ENCODE assay signal across 8 mouse cellular contexts in the genomic region with DNA sequence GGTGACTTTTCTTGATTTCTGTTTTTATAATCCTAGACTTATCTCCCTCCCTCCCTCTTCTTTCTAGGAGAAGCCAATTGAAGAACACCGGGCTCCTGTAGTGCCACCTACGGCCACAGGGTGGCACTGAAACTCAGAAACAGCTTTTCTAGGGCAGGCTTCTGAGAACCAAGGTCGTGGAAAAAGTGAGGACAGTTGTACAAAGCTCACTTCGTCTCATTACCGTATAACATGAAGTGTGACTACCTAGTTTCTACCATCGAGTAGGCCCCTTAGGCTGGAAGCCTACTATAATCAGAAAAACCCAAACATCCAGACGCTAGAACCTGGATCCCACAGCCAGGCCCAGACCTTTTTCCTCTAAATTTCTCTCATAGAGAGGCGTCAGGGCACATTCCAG. TPM values are rescaled to one million over a fixed set of nuclear protein-coding genes. Genes with fewer than 3 reads are reported as not detected.
A peak's percentile ranks its signal among the peaks of the same experiment; 100 is the strongest.
DNase-seq lines count a peak whose midpoint lies in the region.

No protein-coding gene starts in this region.

- WGBS in midbrain, embryonic 10.5 days: 10% methylated on average over 8 of the region's 8 CpGs

- H3K4me3 ChIP-seq in midbrain, embryonic 10.5 days: peak overlapping the region; percentile 59

- intact Hi-C loops in left cerebral cortex, postnatal 25 days (cut with DNase I): loop anchor here (1.0 to 2.0 kb wide), 2 partner anchors 28 to 55 kb away; partner anchors contain the start of genes 9130213A22Rik and Per1

- no peaks in the 10 kb centered on the region for H3K9me3 ChIP-seq in midbrain, embryonic 10.5 days (replicated peaks)

- no peaks in the 10 kb centered on the region for H3K36me3 ChIP-seq in midbrain, embryonic 10.5 days

- peak; percentile 73 for DNase-seq in WW6 (ENCODE audit: low read depth, low spot score)
- DNase-seq in cerebellum, postnatal 25 days: peak; percentile 94 to 96
- peak; percentile 84 for DNase-seq in gastrocnemius, postnatal 10 days
- DNase-seq in induced T-regulatory cell, adult 2 months (ENCODE audit: low read depth): peak; percentile 93
- DNase-seq in left cerebral cortex, postnatal 25 days (ENCODE audit: low spot score in 2 of 2): peak; percentile 88 to 93
- DNase-seq in midbrain, embryonic 10.5 days (ENCODE audit: low spot score): peak; percentile 86
- peak; percentile 80 to 82 for DNase-seq in right cerebral cortex, postnatal 36 days (ENCODE audit: low spot score in 2 of 2)
- DNase-seq in yolk sac, embryonic 10.5 days (ENCODE audit: low spot score): peak; percentile 81

- H3K4me1 ChIP-seq in midbrain, embryonic 10.5 days: peaks cover 53% of the 10 kb centered on the region

- no peak overlapping the region; the same call in 1 of the 2 replicates for H3K27ac ChIP-seq in midbrain, embryonic 10.5 days (replicated peaks)

- peaks cover 9% of the 10 kb centered on the region; the same call in 1 of the 2 replicates for H3K27me3 ChIP-seq in midbrain, embryonic 10.5 days (ENCODE audit: low read depth, poor library complexity, severe bottlenecking)

RNA-seq across cellular contexts. Expression of gene Tmem107, which starts 3.6 kb away (rescaled TPM):
- 1 to 10 TPM; 4.3 to 5.2 TPM for total RNA-seq in gastrocnemius, postnatal 10 days (2021)
- total RNA-seq in left cerebral cortex, postnatal 25 days (2021): 10 to 100 TPM; 16.9 to 18.2 TPM
- 63.4 and 64.8 TPM in 2 replicates for polyA plus RNA-seq in midbrain, embryonic 10.5 days (2016; fragmentation: Nextera tagmentation; extraction: Ambion mirVana)

RNA-seq across cellular contexts. Expression of gene Borcs6, which starts 7.4 kb away (rescaled TPM):
- total RNA-seq in gastrocnemius, postnatal 10 days (2021): 10 to 100 TPM; 12.6 to 13.9 TPM
- 10 to 100 TPM; 29.1 to 29.5 TPM for total RNA-seq in left cerebral cortex, postnatal 25 days (2021)
- polyA plus RNA-seq in midbrain, embryonic 10.5 days (2016; fragmentation: Nextera tagmentation; extraction: Ambion mirVana): 6.9 and 8.7 TPM in 2 replicates

RNA-seq across cellular contexts. Expression of gene Vamp2, which starts 21.3 kb away (rescaled TPM):
- total RNA-seq in gastrocnemius, postnatal 10 days (2021): 10 to 100 TPM; 52.4 to 55.8 TPM
- 1,000 to 10,000 TPM; 1,099 to 1,151 TPM for total RNA-seq in left cerebral cortex, postnatal 25 days (2021)
- 63.1 and 90.1 TPM in 2 replicates for polyA plus RNA-seq in midbrain, embryonic 10.5 days (2016; fragmentation: Nextera tagmentation; extraction: Ambion mirVana)

RNA-seq across cellular contexts. Expression of gene Aurkb, which starts 21.5 kb away (rescaled TPM):
- 10 to 100 TPM; 10.2 to 11.6 TPM for total RNA-seq in gastrocnemius, postnatal 10 days (2021)
- under 1 TPM; 0.73 to 0.99 TPM for total RNA-seq in left cerebral cortex, postnatal 25 days (2021)
- polyA plus RNA-seq in midbrain, embryonic 10.5 days (2016; fragmentation: Nextera tagmentation; extraction: Ambion mirVana): 218 and 239 TPM in 2 replicates

RNA-seq across cellular contexts. Expression of gene Per1, which starts 28.1 kb away (rescaled TPM):
- 10 to 100 TPM; 17.5 to 78.6 TPM for total RNA-seq in gastrocnemius, postnatal 10 days (2021)
- total RNA-seq in left cerebral cortex, postnatal 25 days (2021): 100 to 1,000 TPM in 1 of 2 experiments, 10 to 100 TPM in 1; 98.9 to 108 TPM
- 6.8 and 7.6 TPM in 2 replicates for polyA plus RNA-seq in midbrain, embryonic 10.5 days (2016; fragmentation: Nextera tagmentation; extraction: Ambion mirVana)

Comparison
In these comparisons a context has a peak if more than half of its experiments do, and no peak if none do; other contexts are left out.
1. RNA of gene Vamp2, which starts 21.3 kb away (total RNA-seq): 1,099 to 1,151 TPM in left cerebral cortex, postnatal 25 days; 52.4 to 55.8 TPM in gastrocnemius, postnatal 10 days; every median in the first group is over 10 times any median in the second.
2. Peak in every context shown above with its lines, with median percentiles within 50 percentile points of each other: DNase-seq.